Mouse (Mus musculus): ENCODE measurements at regions not wholly inside any gene's neighbourhood (a gene's known extent, or its start where the extent isn't known, plus 50 kb on each side); places are given as distances from the start of the nearest gene placed in this dataset.
"Not testable (repeated sequence)": the region's sequence is repeated elsewhere in the genome, so short reads cannot be mapped to it uniquely, and the experiment has no call there.

- peak; percentile 34 for DNase-seq
These were observed 54.0 kb upstream of the Pax1 start for GRCm38 (mm10) chr2:147307488-147308386.

GRCm38 (mm10) chr2:147306728-147307127, 55.0 kb upstream of the Pax1 start:
- no peak for DNase-seq

- DNase-seq = no peak
These were observed 56.5 kb upstream of the Pax1 start for GRCm38 (mm10) chr2:147305262-147305661.

GRCm38 (mm10) chr2:147300503-147300902, 61.2 kb upstream of the Pax1 start:
- no peak for DNase-seq

- DNase-seq = no peak
These were observed 62.4 kb upstream of the Pax1 start for GRCm38 (mm10) chr2:147299359-147299758.

- DNase-seq = peak; percentile 69
These were observed 63.2 kb upstream of the Pax1 start for GRCm38 (mm10) chr2:147298499-147298896.

GRCm38 (mm10) chr2:147297876-147298498, 63.7 kb upstream of the Pax1 start:
- no peak for DNase-seq

- DNase-seq = not testable (repeated sequence)
These were observed 66.8 kb upstream of the Pax1 start for GRCm38 (mm10) chr2:147294926-147295325.

- DNase-seq = no peak
These were observed 68.4 kb upstream of the Pax1 start for GRCm38 (mm10) chr2:147293294-147293688.

- no peak for DNase-seq
These were observed 69.1 kb upstream of the Pax1 start for GRCm38 (mm10) chr2:147292387-147293293.

GRCm38 (mm10) chr2:147283390-147283789, 78.3 kb upstream of the Pax1 start:
- no peak for DNase-seq

GRCm38 (mm10) chr2:147277636-147278035, 83.6 kb upstream of the Nkx2-2 start:
- DNase-seq = no peak

GRCm38 (mm10) chr2:147269171-147269570, 75.1 kb upstream of the Nkx2-2 start:
- DNase-seq = no peak

- no peak for DNase-seq
These were observed 73.9 kb upstream of the Nkx2-2 start for GRCm38 (mm10) chr2:147267901-147268300.

- DNase-seq = no peak
These were observed 73.2 kb upstream of the Nkx2-2 start for GRCm38 (mm10) chr2:147267257-147267656.

GRCm38 (mm10) chr2:147256696-147257095, 62.7 kb upstream of the Nkx2-2 start:
- DNase-seq = peak; percentile 5

GRCm38 (mm10) chr2:147254944-147255343, 60.9 kb upstream of the Nkx2-2 start:
- no peak for DNase-seq

- peak; percentile 12 for DNase-seq
These were observed 60.1 kb upstream of the Nkx2-2 start for GRCm38 (mm10) chr2:147254137-147254536.

GRCm38 (mm10) chr2:147247981-147248514, 54.0 kb upstream of the Nkx2-2 start:
- no peak for DNase-seq

- DNase-seq = no peak
These were observed 53.2 kb upstream of the Nkx2-2 start for GRCm38 (mm10) chr2:147247238-147247637.

- DNase-seq = no peak
These were observed 50.4 kb upstream of the Nkx2-2 start for GRCm38 (mm10) chr2:147244406-147244805.

Measured in cerebellum, adult 11-12 months (tissue).